Mouse (Mus musculus): ENCODE results near the gene Trim26. TPM values are rescaled to one million over a fixed set of nuclear protein-coding genes. Genes with fewer than 3 reads are reported as not detected.
"Not testable (repeated sequence)": the region's sequence is repeated elsewhere in the genome, so short reads cannot be mapped to it uniquely, and the experiment has no call there.

The Trim26 gene
- total RNA-seq (2021): 10 to 100 TPM; 18.1 to 20.3 TPM
- long read RNA-seq, partial matches to known transcripts: 0 of 5 reads
- long read RNA-seq, other reads (novel, unspliced or antisense): 5 of 5 reads

GRCm38 (mm10) chr17:36836874-36837647 lies at the start of gene Trim26:
Gene Trim26, plus strand, starts transcription at chr17:36837134.
- peak; percentile 94 to 98 for DNase-seq (ENCODE audit: low spot score in 2 of 2)

- no peak for DNase-seq (ENCODE audit: low spot score in 2 of 2)
Observed at GRCm38 (mm10) chr17:36788351-36788750, 48.6 kb upstream of the Trim26 start.

GRCm38 (mm10) chr17:36788801-36789200 lies 48.1 kb upstream of the Trim26 start:
- peak; percentile 65 to 89 for DNase-seq (ENCODE audit: low spot score in 2 of 2)

- no peak for DNase-seq (ENCODE audit: low spot score in 2 of 2)
Observed at GRCm38 (mm10) chr17:36799493-36799892, 37.4 kb upstream of the Trim26 start.

GRCm38 (mm10) chr17:36799921-36800462 lies 36.9 kb upstream of the Trim26 start:
- DNase-seq (ENCODE audit: low spot score in 2 of 2): not testable (repeated sequence)

GRCm38 (mm10) chr17:36811871-36812270 lies 25.1 kb upstream of the Trim26 start, which contains the start of gene H2-M10.6:
Gene H2-M10.6, plus strand, starts transcription at chr17:36812171.
- DNase-seq (ENCODE audit: low spot score in 2 of 2): no peak

GRCm38 (mm10) chr17:36824005-36824404 lies 12.9 kb upstream of the Trim26 start:
- peak in 1 of 2 experiments; percentile 65 for DNase-seq (ENCODE audit: low spot score in 2 of 2)

GRCm38 (mm10) chr17:36825525-36825924 lies 11.4 kb upstream of the Trim26 start:
- DNase-seq (ENCODE audit: low spot score in 2 of 2): peak in 1 of 2 experiments; percentile 14

- peak; percentile 62 to 92 for DNase-seq (ENCODE audit: low spot score in 2 of 2)
Observed at GRCm38 (mm10) chr17:36826002-36826401, 10.9 kb upstream of the Trim26 start.

- DNase-seq (ENCODE audit: low spot score in 2 of 2): no peak
Observed at GRCm38 (mm10) chr17:36828488-36828887, 8.4 kb upstream of the Trim26 start.

- no peak for DNase-seq (ENCODE audit: low spot score in 2 of 2)
Observed at GRCm38 (mm10) chr17:36830470-36830869, 6.5 kb upstream of the Trim26 start.

- DNase-seq (ENCODE audit: low spot score in 2 of 2): no peak
Observed at GRCm38 (mm10) chr17:36832694-36833093, 4.2 kb upstream of the Trim26 start.

GRCm38 (mm10) chr17:36835591-36836426 lies 1.1 kb upstream of the Trim26 start:
- peak; percentile 27 to 60 for DNase-seq (ENCODE audit: low spot score in 2 of 2)

GRCm38 (mm10) chr17:36836427-36836812 lies 514 bp upstream of the Trim26 start:
- no peak for DNase-seq (ENCODE audit: low spot score in 2 of 2)

- no peak for DNase-seq (ENCODE audit: low spot score in 2 of 2)
Observed at GRCm38 (mm10) chr17:36839001-36839400, 2.1 kb downstream of the Trim26 start.

- no peak for DNase-seq (ENCODE audit: low spot score in 2 of 2)
Observed at GRCm38 (mm10) chr17:36839931-36840330, 3.0 kb downstream of the Trim26 start.

GRCm38 (mm10) chr17:36840961-36841445 lies 4.1 kb downstream of the Trim26 start:
- DNase-seq (ENCODE audit: low spot score in 2 of 2): no peak

GRCm38 (mm10) chr17:36843696-36844095 lies 6.8 kb downstream of the Trim26 start:
- DNase-seq (ENCODE audit: low spot score in 2 of 2): no peak

- DNase-seq (ENCODE audit: low spot score in 2 of 2): no peak
Observed at GRCm38 (mm10) chr17:36844286-36844719, 7.4 kb downstream of the Trim26 start.

- DNase-seq (ENCODE audit: low spot score in 2 of 2): no peak
Observed at GRCm38 (mm10) chr17:36844725-36845124, 7.8 kb downstream of the Trim26 start.

- DNase-seq (ENCODE audit: low spot score in 2 of 2): no peak
Observed at GRCm38 (mm10) chr17:36848911-36849310, 12.0 kb downstream of the Trim26 start.
